Mouse (Mus musculus): ENCODE data around the gene Stard3nl.
A peak's percentile ranks its signal among the peaks of the same experiment; 100 is the strongest.
"Not testable (repeated sequence)": the region's sequence is repeated elsewhere in the genome, so short reads cannot be mapped to it uniquely, and the experiment has no call there.

Gene Stard3nl

GRCm38 (mm10) chr13:19381112-19381828, 14.3 kb downstream of the Stard3nl start:
- no peak for DNase-seq (ENCODE audit: low spot score)

GRCm38 (mm10) chr13:19379313-19379712, 16.3 kb downstream of the Stard3nl start:
- no peak for DNase-seq (ENCODE audit: low spot score)

- DNase-seq (ENCODE audit: low spot score), result no peak
These were observed 23.4 kb downstream of the Stard3nl start for GRCm38 (mm10) chr13:19372133-19372729.

GRCm38 (mm10) chr13:19368817-19369216, 26.8 kb downstream of the Stard3nl start:
- no peak for DNase-seq (ENCODE audit: low spot score)

- no peak for DNase-seq (ENCODE audit: low spot score)
These were observed 28.1 kb downstream of the Stard3nl start for GRCm38 (mm10) chr13:19367536-19367935.

GRCm38 (mm10) chr13:19366866-19367265, 28.7 kb downstream of the Stard3nl start:
- no peak for DNase-seq (ENCODE audit: low spot score)

GRCm38 (mm10) chr13:19365596-19365995, 30.0 kb downstream of the Stard3nl start:
- peak; percentile 72 for DNase-seq (ENCODE audit: low spot score)

- DNase-seq (ENCODE audit: low spot score), result peak; percentile 76
These were observed 31.3 kb downstream of the Stard3nl start for GRCm38 (mm10) chr13:19364245-19364772.

- no peak for DNase-seq (ENCODE audit: low spot score)
These were observed 33.2 kb downstream of the Stard3nl start for GRCm38 (mm10) chr13:19362358-19362757.

- no peak for DNase-seq (ENCODE audit: low spot score)
These were observed 37.6 kb downstream of the Stard3nl start for GRCm38 (mm10) chr13:19358027-19358426.

GRCm38 (mm10) chr13:19357301-19357700, 38.3 kb downstream of the Stard3nl start:
- DNase-seq (ENCODE audit: low spot score), result no peak

GRCm38 (mm10) chr13:19356720-19357119, 38.9 kb downstream of the Stard3nl start:
- DNase-seq (ENCODE audit: low spot score), result no peak

GRCm38 (mm10) chr13:19356120-19356519, 39.5 kb downstream of the Stard3nl start:
- DNase-seq (ENCODE audit: low spot score), result no peak

- no peak for DNase-seq (ENCODE audit: low spot score)
These were observed 42.8 kb downstream of the Stard3nl start for GRCm38 (mm10) chr13:19352795-19353194.

- not testable (repeated sequence) for DNase-seq (ENCODE audit: low spot score)
These were observed 55.2 kb downstream of the Stard3nl start for GRCm38 (mm10) chr13:19340356-19340755.

GRCm38 (mm10) chr13:19336310-19336709, 59.3 kb downstream of the Stard3nl start:
- DNase-seq (ENCODE audit: low spot score), result peak; percentile 54

Measured in layer of hippocampus, adult 11-12 months (tissue).